Mouse (Mus musculus) neural tube, embryonic 13.5 days (tissue): ENCODE data around the gene Zwilch. TPM values are rescaled to one million over a fixed set of nuclear protein-coding genes. Genes with fewer than 3 reads are reported as not detected.
A peak's percentile ranks its signal among the peaks of the same experiment; 100 is the strongest.

Source experiments
- ATAC-seq: fragments of 200-750 bp; cut with Nextera tagmentation; 2 replicates; pipeline ENCODE4 v1.8.0; 2017; ENCODE audit warnings: low read depth, mild to moderate bottlenecking, moderate TSS enrichment, moderate library complexity
- H3K27ac ChIP-seq: fragments of 300-500 bp; sonication (generic); replicated peaks from 2 replicates; pipeline ENCODE4 v1.5.1; 2015; ENCODE audit warnings: moderate library complexity, mild to moderate bottlenecking, inconsistent platforms
- H3K27me3 ChIP-seq: fragments of 300-500 bp; sonication (generic); 2 replicates; pipeline ENCODE4 v1.6.1; 2015; ENCODE audit warnings: mild to moderate bottlenecking, inconsistent platforms
- H3K36me3 ChIP-seq: fragments of 300-500 bp; sonication (generic); 2 replicates; pipeline ENCODE4 v1.6.1; 2015; ENCODE audit warnings: mild to moderate bottlenecking, inconsistent platforms
- H3K4me1 ChIP-seq: fragments of 300-500 bp; sonication (generic); replicated peaks from 2 replicates; pipeline ENCODE4 v1.6.1; 2015; ENCODE audit warnings: inconsistent platforms
- H3K4me2 ChIP-seq: fragments of 300-500 bp; sonication (generic); 2 replicates; pipeline ENCODE4 v1.6.1; 2015; ENCODE audit warnings: inconsistent platforms, mild to moderate bottlenecking, moderate library complexity
- H3K4me3 ChIP-seq: fragments of 300-500 bp; sonication (generic); 2 replicates; pipeline ENCODE4 v1.5.1; 2015; ENCODE audit warnings: mild to moderate bottlenecking, inconsistent platforms
- H3K9ac ChIP-seq: fragments of 300-500 bp; sonication (generic); 2 replicates; pipeline ENCODE4 v1.6.1; 2015; ENCODE audit warnings: moderate library complexity, mild to moderate bottlenecking, inconsistent platforms
- H3K9me3 ChIP-seq: fragments of 300-500 bp; sonication (generic); 2 replicates; pipeline ENCODE4 v1.6.1; 2016; ENCODE audit warnings: inconsistent platforms
- WGBS: fragments of 180-500 bp; shearing (Covaris S2); methylation state at CpG from one replicate; pipeline ENCODE4 v1.1.7; 2015; 5-methylcytosine and 5-hydroxymethylcytosine counted together
- polyA plus RNA-seq: library from polyadenylated mRNA; unstranded; fragments of >200 nt; fragmentation: Nextera tagmentation; extraction: Ambion mirVana; gene quantifications from 2 replicates; pipeline ENCODE4 v1.2.1, GENCODE M21; 2015

Zwilch gene
- polyA plus RNA-seq, 1 experiment from 2014 or later = 5.0 TPM

- Histone ChIP-seq H3K36me3 (no peaks in the 10 kb centered on the region), H3K4me3 (no peak overlapping the region), H3K27me3 (peaks cover 32% of the 10 kb centered on the region), H3K9ac (no peak overlapping the region), H3K4me2 (no peak overlapping the region), H3K4me1 (peaks cover 15% of the 10 kb centered on the region), H3K27ac (no peak overlapping the region), H3K9me3 (no peaks in the 10 kb centered on the region)
- WGBS = 39% methylated on average over 5 of the region's 5 CpGs
- peak; percentile 64; the same call in 1 of the 2 replicates for ATAC-seq
Measured at GRCm38 (mm10) chr9:64087461-64088235, 85.3 kb downstream of the Zwilch start.

Other genes with a start within 250 kb of the Zwilch start
- gene Smad6, start 151.0 kb downstream of the Zwilch start, polyA plus RNA-seq = 3.8 and 4.1 TPM in 2 replicates
- gene Lctl, start 56.0 kb downstream of the Zwilch start, polyA plus RNA-seq = not detected in 2 replicates
- 668 and 699 TPM in 2 replicates for gene Rpl4, start 271 bp upstream of the Zwilch start, polyA plus RNA-seq
- gene Snapc5, start 6.2 kb upstream of the Zwilch start, polyA plus RNA-seq = 38.4 and 43.0 TPM in 2 replicates
- 2.1 and 2.9 TPM in 2 replicates for gene Uchl4, start 62.1 kb upstream of the Zwilch start, polyA plus RNA-seq
- gene Map2k1, start 80.5 kb upstream of the Zwilch start, polyA plus RNA-seq = 54.1 and 61.0 TPM in 2 replicates
- gene Tipin, start 108.5 kb upstream of the Zwilch start, polyA plus RNA-seq = 78.9 and 80.5 TPM in 2 replicates
- gene Dis3l, start 168.2 kb upstream of the Zwilch start, polyA plus RNA-seq = 20.6 and 23.4 TPM in 2 replicates
- 18.0 and 19.9 TPM in 2 replicates for gene Megf11, start 212.5 kb upstream of the Zwilch start, polyA plus RNA-seq